Mouse (Mus musculus) kidney, adult 9 months (tissue): ENCODE measurements around the gene Kifc5b.
"Not testable (repeated sequence)": the region's sequence is repeated elsewhere in the genome, so short reads cannot be mapped to it uniquely, and the experiment has no call there.

Experiments used
- DNase-seq: peaks from one replicate; pipeline ENCODE4 v3.0.0; 2022

Gene Kifc5b

DNA sequence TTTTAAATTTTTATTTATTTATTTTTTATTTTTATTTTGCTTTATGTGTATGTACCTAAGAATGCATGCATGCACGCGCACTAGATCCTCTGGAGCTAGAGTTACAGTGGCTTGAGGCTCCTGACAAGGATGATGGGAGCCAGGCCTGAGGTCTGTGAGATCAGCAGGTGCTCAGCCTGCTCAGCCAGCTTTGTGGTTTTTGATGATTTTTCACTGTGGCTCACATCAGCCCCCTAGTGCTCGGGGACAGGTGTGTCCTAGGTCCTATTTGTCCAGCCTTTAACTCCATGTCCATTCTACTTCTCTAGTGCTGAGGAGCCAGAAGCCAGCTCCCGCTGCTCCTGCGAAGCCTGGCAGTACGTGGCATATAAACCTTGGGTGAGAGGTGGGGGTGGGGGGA is 5.5 kb downstream of the Kifc5b start:
- not testable (repeated sequence) for DNase-seq

DNA sequence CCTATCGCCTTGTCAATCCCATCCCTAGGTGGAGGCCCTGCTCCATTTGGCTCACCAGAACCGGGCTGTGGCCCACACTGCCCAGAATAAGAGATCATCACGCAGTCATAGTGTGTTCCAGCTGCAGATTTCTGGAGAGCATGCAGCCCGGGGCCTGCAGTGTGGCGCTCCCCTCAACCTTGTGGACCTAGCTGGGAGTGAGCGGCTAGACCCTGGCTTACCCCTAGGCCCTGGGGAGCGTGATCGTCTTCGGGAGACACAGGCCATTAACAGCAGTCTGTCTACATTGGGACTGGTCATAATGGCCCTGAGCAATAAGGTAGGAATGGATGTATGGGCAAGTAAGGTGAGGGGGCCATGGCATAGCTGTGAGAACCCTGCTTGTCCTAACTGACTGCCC is 8.5 kb downstream of the Kifc5b start:
- DNase-seq = not testable (repeated sequence)

DNA sequence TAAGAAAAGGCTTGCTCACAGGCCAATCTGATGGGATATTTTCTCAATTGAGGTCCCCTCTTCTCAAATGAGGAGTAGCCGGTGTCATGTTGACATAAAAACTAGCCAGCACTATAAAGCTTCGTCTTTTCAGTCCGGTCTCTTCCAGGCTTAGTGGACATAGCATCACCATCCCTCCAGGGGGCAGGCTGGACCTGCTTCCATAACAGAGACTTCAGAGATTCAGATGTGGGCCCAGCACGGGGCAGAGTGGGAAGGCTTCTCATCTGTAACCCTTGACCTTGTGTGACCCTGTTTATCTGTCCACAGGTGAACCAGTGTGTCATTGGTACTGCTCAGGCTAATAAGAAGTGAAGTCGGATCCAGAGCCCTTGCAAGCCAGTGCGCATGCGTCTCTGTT is 14.9 kb downstream of the Kifc5b start:
- DNase-seq = peak; percentile 64

GRCm38 (mm10) chr17:26932839-26933398 is 16.0 kb downstream of the Kifc5b start, which contains the start of gene Phf1:
Phf1 (plus strand) TSS chr17:26933052.
- DNase-seq = peak; percentile 99

DNA sequence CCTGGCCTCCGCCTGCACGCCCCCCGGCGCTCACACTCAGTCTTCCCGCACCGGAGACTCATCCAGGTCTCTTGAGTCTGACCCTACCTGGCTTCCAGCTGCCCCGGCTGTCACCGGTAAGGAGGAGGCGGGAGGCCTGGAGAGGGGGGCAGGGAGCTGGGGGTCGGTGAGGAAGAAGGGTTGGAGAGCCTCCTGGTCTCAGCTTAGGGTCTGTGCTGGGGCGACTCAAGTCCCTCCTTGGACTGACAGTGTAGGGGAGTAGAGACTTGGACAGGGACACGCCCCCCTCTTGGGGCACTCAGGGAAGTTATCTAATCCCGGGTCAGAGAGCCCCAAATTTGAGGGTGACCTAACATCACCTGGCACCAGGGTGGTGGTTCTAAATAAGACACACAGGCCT is 16.5 kb downstream of the Kifc5b start:
- DNase-seq = peak; percentile 54

DNA sequence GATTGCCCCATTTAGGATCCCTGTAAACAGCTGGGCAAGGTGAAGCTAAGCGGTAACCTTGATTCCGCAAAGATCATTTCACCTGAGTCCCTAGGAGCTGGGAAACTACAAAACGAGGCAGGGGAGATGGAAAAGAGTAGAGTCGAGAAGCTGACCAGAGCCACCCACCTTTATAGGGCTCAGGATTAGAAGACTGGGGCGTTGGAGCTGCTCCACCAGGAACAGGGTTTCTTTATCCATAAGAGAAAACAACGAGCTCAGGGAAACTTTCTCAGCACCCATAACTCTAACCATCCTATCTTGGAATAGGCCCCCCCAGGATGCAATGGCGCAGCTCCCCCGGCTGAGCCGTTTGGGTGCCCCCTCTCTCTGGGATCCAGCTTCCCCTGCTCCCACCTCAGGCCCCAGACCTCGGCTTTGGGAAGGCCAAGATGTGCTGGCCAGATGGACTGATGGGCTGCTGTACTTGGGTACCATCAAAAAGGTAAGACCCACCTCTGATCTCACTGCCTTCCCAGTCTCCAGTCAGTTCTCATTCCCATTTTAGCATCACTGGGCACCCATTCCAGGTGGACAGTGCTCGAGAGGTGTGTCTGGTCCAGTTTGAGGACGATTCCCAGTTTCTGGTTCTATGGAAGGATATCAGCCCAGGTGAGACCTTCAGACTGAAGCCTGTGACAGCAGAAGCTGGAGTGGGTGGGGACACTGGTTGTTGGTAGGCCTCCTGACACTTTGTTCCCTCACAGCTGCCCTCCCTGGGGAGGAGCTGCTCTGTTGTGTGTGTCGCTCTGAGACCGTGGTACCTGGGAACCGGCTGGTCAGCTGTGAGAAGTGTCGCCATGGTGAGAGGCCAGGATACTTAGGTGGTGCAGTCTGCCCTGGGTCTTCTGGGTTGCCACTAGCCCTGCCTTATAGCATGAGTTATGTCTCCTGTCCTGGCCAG is 17.3 kb downstream of the Kifc5b start:
- DNase-seq = no peak

DNA sequence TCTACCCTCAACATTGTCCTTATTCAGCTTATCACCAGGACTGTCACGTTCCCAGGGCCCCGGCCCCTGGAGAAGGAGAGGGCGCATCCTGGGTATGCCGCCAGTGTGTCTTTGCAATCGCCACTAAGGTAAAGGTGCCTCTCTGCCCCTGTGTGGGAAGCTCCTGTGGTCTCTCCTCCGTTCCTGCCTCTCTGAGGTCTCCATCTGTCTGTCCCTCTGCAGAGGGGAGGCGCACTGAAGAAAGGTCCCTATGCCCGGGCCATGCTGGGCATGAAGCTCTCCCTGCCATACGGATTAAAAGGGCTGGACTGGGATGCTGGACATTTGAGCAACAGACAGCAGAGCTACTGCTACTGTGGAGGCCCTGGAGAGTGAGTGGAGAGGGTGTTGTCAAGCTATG is 18.1 kb downstream of the Kifc5b start:
- DNase-seq = no peak

- DNase-seq = no peak
Observed at GRCm38 (mm10) chr17:26936453-26936852, 19.6 kb downstream of the Kifc5b start.

DNA sequence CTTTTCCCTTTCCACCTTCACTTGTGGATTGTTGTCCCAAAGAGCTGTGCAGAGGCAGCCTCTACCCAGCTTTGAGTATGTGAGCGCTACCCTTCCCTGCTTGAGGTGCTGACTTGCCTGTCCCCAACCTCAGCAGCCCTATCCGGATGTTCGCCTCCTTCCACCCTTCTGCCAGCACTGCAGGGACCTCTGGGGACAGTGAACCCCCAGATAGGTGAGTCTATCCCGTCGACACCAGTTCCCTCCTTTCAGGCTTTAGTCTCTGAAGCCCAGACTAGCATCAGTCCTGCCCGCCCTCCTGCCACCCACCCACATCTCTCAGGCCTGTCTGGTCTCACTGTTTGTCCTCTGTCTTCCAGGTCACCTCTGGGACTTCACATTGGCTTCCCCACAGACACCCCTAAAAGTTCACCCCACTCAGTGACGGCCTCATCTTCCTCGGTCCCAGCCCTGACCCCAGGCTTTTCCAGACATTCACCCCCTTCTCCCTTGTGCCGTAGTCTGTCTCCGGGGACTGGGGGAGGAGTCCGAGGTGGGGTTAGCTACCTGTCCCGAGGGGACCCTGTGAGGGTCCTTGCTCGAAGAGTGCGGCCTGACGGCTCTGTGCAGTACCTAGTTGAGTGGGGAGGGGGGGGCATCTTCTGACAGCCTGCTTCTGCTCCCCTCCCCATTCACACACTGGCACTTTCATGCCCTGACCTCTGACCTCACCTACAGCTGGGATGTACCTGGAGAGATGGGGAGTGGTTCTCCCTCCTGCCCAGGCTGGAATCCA is 20.2 kb downstream of the Kifc5b start:
- DNase-seq = no peak

GRCm38 (mm10) chr17:26937883-26938695 is 21.2 kb downstream of the Kifc5b start:
- DNase-seq = peak; percentile 20

DNA sequence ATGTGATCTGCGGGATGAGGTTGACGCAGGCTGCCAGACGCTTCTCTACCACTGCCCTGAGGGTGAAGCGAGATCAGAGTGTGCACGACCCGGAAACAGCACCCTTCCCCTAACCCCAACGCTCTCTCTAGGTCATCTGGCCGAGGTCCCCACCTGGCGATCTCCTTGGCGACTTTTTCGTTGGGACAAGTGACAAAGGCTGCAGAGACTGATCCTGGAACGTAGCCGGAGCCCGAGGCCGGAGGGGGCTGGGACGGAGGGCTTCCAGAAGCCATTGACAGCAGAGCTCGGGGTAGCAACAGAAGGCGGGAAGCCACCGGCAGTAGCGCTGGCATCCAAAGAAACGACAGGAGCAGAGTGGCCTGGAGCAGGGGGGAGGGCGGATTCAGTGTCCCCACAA is 21.8 kb downstream of the Kifc5b start:
- no peak for DNase-seq

- DNase-seq = peak; percentile 100
Observed at GRCm38 (mm10) chr17:26939178-26939972, 22.5 kb downstream of the Kifc5b start, which contains the start of gene Cuta. Cuta (minus strand) TSS chr17:26939569.

- no peak for DNase-seq
Observed at GRCm38 (mm10) chr17:26939973-26940300, 23.0 kb downstream of the Kifc5b start.

GRCm38 (mm10) chr17:26941031-26941789 is 24.3 kb downstream of the Kifc5b start, which contains the start of gene Syngap1:
Syngap1 (plus strand) TSS chr17:26941253.
- peak; percentile 20 for DNase-seq

DNA sequence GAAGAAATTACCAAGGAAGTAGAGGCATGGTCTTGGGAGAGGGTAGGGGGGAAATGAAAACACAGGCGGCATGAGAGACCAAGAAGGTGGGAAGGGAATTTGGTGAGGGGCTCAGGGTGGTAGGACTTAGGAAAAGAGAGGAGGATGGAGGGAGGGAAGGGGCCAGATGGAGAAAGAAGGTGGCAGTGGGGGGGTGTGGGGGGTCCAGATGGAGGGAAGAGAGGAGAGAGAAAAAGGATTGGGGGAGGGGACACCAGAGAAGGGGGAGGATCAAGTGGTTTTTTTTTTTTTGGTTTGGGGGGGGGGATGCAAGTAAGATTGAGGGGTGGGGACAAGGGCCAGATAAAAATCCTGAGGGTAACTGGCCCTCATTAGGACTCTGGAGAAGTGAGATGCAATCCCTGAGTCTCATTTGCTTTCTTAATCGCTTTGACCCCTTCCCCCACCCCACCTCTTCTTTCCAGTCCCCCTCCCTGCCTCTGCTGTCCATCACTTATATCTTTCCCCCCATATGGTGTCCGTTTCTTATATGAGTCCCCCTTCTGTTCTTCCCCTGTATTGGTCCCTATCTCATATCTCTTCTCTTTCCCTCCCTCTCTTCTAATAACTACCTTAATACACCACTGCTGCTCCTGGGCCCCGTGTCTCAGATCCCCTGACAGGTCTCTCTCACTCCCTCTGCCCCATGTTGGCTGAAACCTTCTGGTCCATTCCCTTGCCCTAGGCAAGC is 25.1 kb downstream of the Kifc5b start:
- no peak for DNase-seq

DNA sequence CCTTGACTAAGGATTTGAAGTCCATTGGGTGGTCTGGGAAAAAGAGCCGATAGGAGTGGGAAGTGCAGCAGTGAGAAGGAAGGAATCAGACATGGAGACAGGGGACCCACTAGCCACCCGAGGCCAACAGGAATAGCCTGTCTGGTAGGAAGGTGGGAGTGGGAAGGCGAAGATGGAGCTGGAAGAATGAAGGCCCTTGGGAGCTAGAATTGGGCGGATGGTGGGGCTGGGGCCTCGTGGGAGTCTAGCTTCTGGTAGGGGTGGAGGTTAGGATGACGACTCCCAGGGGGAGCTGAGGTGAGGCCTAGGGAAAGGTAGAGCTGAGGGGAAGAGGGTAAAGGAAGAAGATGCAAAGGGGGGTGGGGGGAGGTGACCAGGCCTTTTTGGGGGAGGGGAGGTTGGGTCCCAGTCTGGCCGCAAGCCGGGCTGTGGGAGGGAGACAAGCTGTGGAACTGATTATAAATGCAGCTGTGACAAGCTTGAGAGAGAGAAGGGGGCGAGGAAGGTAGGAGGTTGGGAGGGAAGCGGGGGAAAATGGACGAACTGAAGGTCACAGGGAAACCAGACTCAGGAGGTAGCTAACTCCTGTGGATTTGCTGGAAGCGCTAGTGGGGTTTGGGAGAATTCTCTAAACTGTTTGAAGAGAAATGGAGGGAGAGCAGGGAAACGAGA is 29.1 kb downstream of the Kifc5b start:
- no peak for DNase-seq

DNA sequence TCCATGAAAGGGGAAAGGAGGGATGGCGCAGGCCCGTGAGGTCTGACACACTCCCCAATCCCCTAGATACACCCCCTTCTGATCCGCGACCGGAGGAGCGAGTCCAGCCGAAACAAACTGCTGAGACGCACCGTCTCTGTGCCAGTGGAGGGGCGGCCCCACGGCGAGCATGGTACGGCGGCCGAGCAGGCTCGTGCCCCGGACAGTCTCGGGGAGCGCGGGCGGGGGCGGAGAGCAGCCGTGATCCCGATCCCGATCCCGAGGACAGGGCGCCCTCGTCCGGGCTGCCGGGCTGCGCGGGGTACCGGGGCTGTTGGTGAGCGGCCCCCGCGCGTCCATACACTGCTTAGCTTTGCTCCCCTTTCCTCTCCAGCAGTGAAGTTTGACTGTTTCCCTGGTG is 29.7 kb downstream of the Kifc5b start:
- DNase-seq = peak; percentile 87

- no peak for DNase-seq
Observed at GRCm38 (mm10) chr17:26947231-26948100, 30.6 kb downstream of the Kifc5b start.
